Mouse (Mus musculus) stomach, postnatal 0 days (tissue): ENCODE results near the gene Sfrp2. TPM values are rescaled to one million over a fixed set of nuclear protein-coding genes. Genes with fewer than 3 reads are reported as not detected.

Experiments used
- ATAC-seq: fragments of 200-750 bp; cut with Nextera tagmentation; 2 replicates; pipeline ENCODE4 v1.8.0; 2017; ENCODE audit not compliant: low FRiP score, low TSS enrichment
- DNase-seq: peaks from one replicate; pipeline ENCODE4 v3.0.0-alpha.2; 2016; ENCODE audit warnings: low spot score
- H3K27ac ChIP-seq: fragments of 300-500 bp; sonication (generic); replicated peaks from 2 replicates; pipeline ENCODE4 v1.5.1; 2014; ENCODE audit warnings: mild to moderate bottlenecking, control low read depth
- H3K27me3 ChIP-seq: fragments of 300-500 bp; sonication (generic); 2 replicates; pipeline ENCODE4 v1.6.1; 2014; ENCODE audit warnings: low read length; ENCODE audit not compliant: control insufficient read depth, insufficient read depth
- H3K36me3 ChIP-seq: fragments of 300-500 bp; sonication (generic); 2 replicates; pipeline ENCODE4 v1.6.1; 2014; ENCODE audit warnings: low read length, mixed read lengths; ENCODE audit not compliant: control insufficient read depth, insufficient read depth
- H3K4me1 ChIP-seq: fragments of 300-500 bp; sonication (generic); replicated peaks from 2 replicates; pipeline ENCODE4 v1.6.1; 2014; ENCODE audit warnings: antibody characterized with exemption; ENCODE audit not compliant: control insufficient read depth, insufficient read depth
- H3K4me2 ChIP-seq: fragments of 300-500 bp; sonication (generic); replicated peaks from 2 replicates; pipeline ENCODE4 v1.6.1; 2014; ENCODE audit warnings: low read depth, mild to moderate bottlenecking, control low read depth, moderate library complexity
- H3K4me3 ChIP-seq: fragments of 300-500 bp; sonication (generic); 2 replicates; pipeline ENCODE4 v1.5.1; 2014; ENCODE audit warnings: low read depth, low read length, control low read depth
- H3K9ac ChIP-seq: fragments of 300-500 bp; sonication (generic); 2 replicates; pipeline ENCODE4 v1.6.1; 2014; ENCODE audit warnings: mild to moderate bottlenecking, low read length, control low read depth, mixed read lengths
- H3K9me3 ChIP-seq: fragments of 300-500 bp; sonication (generic); 2 replicates; pipeline ENCODE4 v1.6.1; 2016; ENCODE audit warnings: low read length; ENCODE audit not compliant: control insufficient read depth
- CTCF ChIP-seq: IDR thresholded peaks from 2 replicates; pipeline ENCODE4 v1.5.1; 2016; ENCODE audit warnings: antibody characterized with exemption, low read depth, mild to moderate bottlenecking, moderate library complexity
- EP300 ChIP-seq: optimal IDR thresholded peaks from 2 replicates; pipeline ENCODE3; 2016; ENCODE audit warnings: antibody characterized with exemption
- WGBS: fragments of 180-500 bp; shearing (Covaris S2); extraction: QIAGEN DNeasy Blood & Tissue Kit; methylation state at CpG from one replicate; pipeline ENCODE4 v1.1.7; 2014; 5-methylcytosine and 5-hydroxymethylcytosine counted together
- polyA plus RNA-seq: library from polyadenylated mRNA; unstranded; fragments of >200 nt; fragmentation: Nextera tagmentation; extraction: Ambion mirVana; gene quantifications from 2 replicates; pipeline ENCODE4 v1.2.1, GENCODE M21; 2015

Sfrp2 gene
- polyA plus RNA-seq, 1 experiment from 2014 or later = 118 TPM

- 85% methylated on average over 12 of the region's 12 CpGs for WGBS
- Histone ChIP-seq H3K4me2 (no peak overlapping the region), H3K4me1 (no peaks in the 10 kb centered on the region), H3K27ac (no peak overlapping the region), H3K9me3 (no peaks in the 10 kb centered on the region), H3K36me3 (no peaks in the 10 kb centered on the region), H3K27me3 (no peaks in the 10 kb centered on the region), H3K9ac (no peak overlapping the region), H3K4me3 (no peak overlapping the region)
- DNase-seq = no peak
- ATAC-seq = no peak
- TF ChIP-seq CTCF = no peak
- no peak for TF ChIP-seq EP300
Measured at GRCm38 (mm10) chr3:83808483-83808882, 42.4 kb downstream of the Sfrp2 start.

- WGBS = 41% methylated on average over 7 of the region's 7 CpGs
- ATAC-seq = no peak
- Histone ChIP-seq H3K9ac (no peak overlapping the region), H3K27ac (no peak overlapping the region), H3K36me3 (no peaks in the 10 kb centered on the region), H3K4me1 (no peaks in the 10 kb centered on the region), H3K9me3 (no peaks in the 10 kb centered on the region), H3K4me2 (no peak overlapping the region), H3K4me3 (no peak overlapping the region), H3K27me3 (no peaks in the 10 kb centered on the region)
- TF ChIP-seq CTCF (no peak), EP300 (no peak)
- DNase-seq = no peak
Measured at GRCm38 (mm10) chr3:83811987-83812386, 45.9 kb downstream of the Sfrp2 start.

GRCm38 (mm10) chr3:83812863-83813262 lies 46.7 kb downstream of the Sfrp2 start:
- no peaks in the 10 kb centered on the region for H3K9me3 ChIP-seq
- H3K4me2 ChIP-seq = no peak overlapping the region
- DNase-seq (no peak), ATAC-seq (no peak)
- no peak overlapping the region for H3K27ac ChIP-seq
- no peaks in the 10 kb centered on the region for H3K27me3 ChIP-seq
- no peak overlapping the region for H3K9ac ChIP-seq
- TF ChIP-seq CTCF (no peak), EP300 (no peak)
- H3K36me3 ChIP-seq = no peaks in the 10 kb centered on the region
- no peak overlapping the region for H3K4me3 ChIP-seq
- H3K4me1 ChIP-seq = no peaks in the 10 kb centered on the region

DNA sequence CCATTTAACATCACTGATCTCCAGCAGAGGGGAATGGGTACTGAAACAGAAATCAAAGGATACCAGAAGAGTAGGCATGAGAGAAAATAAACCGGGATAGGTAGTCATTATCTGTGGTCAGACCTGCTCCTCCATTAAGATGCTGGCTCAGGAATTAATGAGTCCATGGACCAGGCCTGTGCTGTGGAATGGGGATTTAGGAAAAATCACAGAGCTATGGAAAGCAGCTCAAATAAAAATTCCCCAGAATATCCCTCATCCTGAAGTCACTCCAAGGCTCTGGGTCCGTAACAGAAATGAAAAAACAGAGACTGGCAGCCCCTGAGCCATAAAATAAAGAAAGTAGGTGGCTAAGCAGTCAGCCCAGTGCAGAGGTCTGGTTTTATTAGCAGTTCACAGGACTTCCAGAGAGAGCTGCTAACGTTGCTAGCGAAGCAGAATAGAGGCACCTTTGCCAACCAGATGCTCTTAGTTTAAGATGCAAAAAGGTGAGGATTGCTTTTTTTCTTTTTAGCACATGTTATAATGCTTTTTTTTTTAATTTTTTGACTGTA lies 50.3 kb downstream of the Sfrp2 start:
- DNase-seq (no peak), ATAC-seq (no peak)
- 82% methylated on average over 4 of the region's 4 CpGs for WGBS
- Histone ChIP-seq H3K27ac (no peak overlapping the region), H3K4me2 (no peak overlapping the region), H3K9me3 (no peaks in the 10 kb centered on the region), H3K4me3 (no peak overlapping the region), H3K4me1 (no peaks in the 10 kb centered on the region), H3K36me3 (no peaks in the 10 kb centered on the region), H3K27me3 (no peaks in the 10 kb centered on the region), H3K9ac (no peak overlapping the region)
- TF ChIP-seq EP300 (no peak), CTCF (no peak)

- Histone ChIP-seq H3K27ac (no peak overlapping the region), H3K4me2 (no peak overlapping the region), H3K4me1 (no peaks in the 10 kb centered on the region), H3K9me3 (no peaks in the 10 kb centered on the region), H3K27me3 (no peaks in the 10 kb centered on the region), H3K36me3 (no peaks in the 10 kb centered on the region), H3K4me3 (no peak overlapping the region), H3K9ac (no peak overlapping the region)
- no peak for ATAC-seq
- WGBS = 91% methylated on average over 4 of the region's 4 CpGs
- no peak for DNase-seq
- TF ChIP-seq CTCF = no peak
- no peak for TF ChIP-seq EP300
Measured at GRCm38 (mm10) chr3:83823774-83824173, 57.7 kb downstream of the Sfrp2 start.

Other genes with a start within 250 kb of the Sfrp2 start
- 8.5 and 10.2 TPM in 2 replicates for gene Tlr2, start 75.4 kb downstream of the Sfrp2 start, polyA plus RNA-seq